Mouse (Mus musculus) embryo, embryonic 11 days (tissue): ENCODE data around the gene Arid5a.

Experiments used
- DNase-seq: peaks from one replicate; pipeline ENCODE4 v3.0.0-alpha.2; 2015

The Arid5a gene

GRCm38 (mm10) chr1:36326815-36327214 lies 19.3 kb downstream of the Arid5a start:
- DNase-seq, result no peak

- no peak for DNase-seq
Measured at GRCm38 (mm10) chr1:36331743-36332142, 24.2 kb downstream of the Arid5a start.

- DNase-seq, result no peak
Measured at GRCm38 (mm10) chr1:36332955-36333887, 25.7 kb downstream of the Arid5a start.

- DNase-seq, result no peak
Measured at GRCm38 (mm10) chr1:36342547-36342946, 35.0 kb downstream of the Arid5a start.

- no peak for DNase-seq
Measured at GRCm38 (mm10) chr1:36352351-36352750, 44.8 kb downstream of the Arid5a start.

GRCm38 (mm10) chr1:36356955-36357695 lies 49.6 kb downstream of the Arid5a start:
- DNase-seq, result no peak

GRCm38 (mm10) chr1:36367698-36368097 lies 60.2 kb downstream of the Arid5a start:
- DNase-seq, result no peak

GRCm38 (mm10) chr1:36368112-36368968 lies 60.8 kb downstream of the Arid5a start:
- DNase-seq, result no peak

- peak; percentile 95 for DNase-seq
Measured at GRCm38 (mm10) chr1:36368969-36369645, 61.6 kb downstream of the Arid5a start, which contains the start of gene Kansl3. TSS of gene Kansl3 (minus strand) at chr1:36369181.

- no peak for DNase-seq
Measured at GRCm38 (mm10) chr1:36370918-36371317, 63.4 kb downstream of the Arid5a start.

GRCm38 (mm10) chr1:36371934-36372845 lies 64.7 kb downstream of the Arid5a start, which contains the start of gene Fer1l5:
TSS of gene Fer1l5 (plus strand) at chr1:36372291.
- no peak for DNase-seq
